Mouse (Mus musculus) liver, adult 2 months (tissue): Measurements from ENCODE around the gene Gm49373. TPM values are rescaled to one million over a fixed set of nuclear protein-coding genes. Genes with fewer than 3 reads are reported as not detected.
A peak's percentile ranks its signal among the peaks of the same experiment; 100 is the strongest.

Experiments
- DNase-seq: peaks from one replicate; pipeline ENCODE4 v3.0.0-alpha.2; 2011; ENCODE audit warnings: low read depth, low spot score; ENCODE audit errors: extremely low read depth
- H3K27ac ChIP-seq: fragments of 200-500 bp; replicated peaks from 2 replicates; pipeline ENCODE4 v1.5.1; 2012; ENCODE audit warnings: low read depth, mild to moderate bottlenecking, control low read depth, inconsistent platforms, low read length; ENCODE audit not compliant: insufficient read depth
- H3K27me3 ChIP-seq: fragments of 200-500 bp; 2 replicates; pipeline ENCODE4 v1.6.1; 2012; ENCODE audit warnings: mild to moderate bottlenecking, moderate library complexity, low read length, inconsistent platforms; ENCODE audit not compliant: control insufficient read depth, insufficient read depth
- H3K36me3 ChIP-seq: fragments of 200-500 bp; 2 replicates; pipeline ENCODE4 v1.6.1; 2012; ENCODE audit warnings: low read length, inconsistent platforms; ENCODE audit not compliant: control insufficient read depth, insufficient read depth
- H3K4me1 ChIP-seq: fragments of 200-500 bp; 2 replicates; pipeline ENCODE4 v1.6.1; 2011; ENCODE audit warnings: low read length; ENCODE audit not compliant: control insufficient read depth, insufficient read depth
- H3K4me3 ChIP-seq: fragments of 200-500 bp; 2 replicates; pipeline ENCODE4 v1.5.1; 2011; ENCODE audit warnings: low read depth, mild to moderate bottlenecking, control low read depth, low read length, moderate library complexity; ENCODE audit not compliant: insufficient read depth
- H3K79me2 ChIP-seq: fragments of 200-500 bp; 2 replicates; pipeline ENCODE4 v1.6.1; 2012; ENCODE audit warnings: inconsistent platforms, mild to moderate bottlenecking, low read length, moderate library complexity; ENCODE audit not compliant: control insufficient read depth, insufficient read depth
- H3K9ac ChIP-seq: fragments of 200-500 bp; 2 replicates; pipeline ENCODE4 v1.6.1; 2012; ENCODE audit warnings: low read depth, mild to moderate bottlenecking, control low read depth, inconsistent platforms, low read length
- CTCF ChIP-seq: fragments of 200-500 bp; IDR thresholded peaks from 2 replicates; pipeline ENCODE4 v1.5.1; 2011; ENCODE audit warnings: low read depth, low read length, control low read depth
- POLR2A ChIP-seq: fragments of 200-500 bp; IDR thresholded peaks from 2 replicates; pipeline ENCODE4 v1.6.1; 2011; ENCODE audit warnings: low read length, control low read depth; ENCODE audit not compliant: insufficient read depth; ENCODE audit errors: extremely low read depth
- WGBS: fragments of 180-500 bp; shearing (Covaris S2); methylation state at CpG from one replicate; pipeline ENCODE4 v1.1.7; 2018; 5-methylcytosine and 5-hydroxymethylcytosine counted together
- polyA plus RNA-seq: library from polyadenylated mRNA; depleted of rRNA; stranded (reverse); fragments of >200 nt; gene quantifications from 2 replicates; pipeline ENCODE4 v1.2.3, GENCODE M21; 2012; rRNA removed
- total RNA-seq: library from RNA; depleted of rRNA; stranded (reverse); fragments of >200 nt; gene quantifications from 2 replicates; pipeline ENCODE4 v1.2.3, GENCODE M21; 2014; rRNA removed

The Gm49373 gene
- total and polyA plus RNA-seq, 2 experiments, result 0.10 to 0.46 TPM

- Histone ChIP-seq H3K4me1 (peaks cover 6% of the 10 kb centered on the region; the same call in 1 of the 2 replicates), H3K27ac (peak within 1 kb of the TSS; percentile 80), H3K79me2 (peaks cover 4% of the 10 kb centered on the region; the same call in 1 of the 2 replicates)
These were observed 57.2 kb downstream of the Gm49373 start, which contains the start of gene Icam1 for GRCm38 (mm10) chr9:21015571-21016130. Gene Icam1, plus strand, starts transcription at chr9:21015985.

GRCm38 (mm10) chr9:21014691-21015570 is 58.0 kb downstream of the Gm49373 start:
- Histone ChIP-seq H3K4me3 (peak overlapping the region; percentile 76), H3K27me3 (no peaks in the 10 kb centered on the region), H3K36me3 (no peaks in the 10 kb centered on the region), H3K9ac (peak overlapping the region; percentile 66), H3K27ac (peak overlapping the region; percentile 80), H3K79me2 (peaks cover 4% of the 10 kb centered on the region; the same call in 1 of the 2 replicates), H3K4me1 (peaks cover 6% of the 10 kb centered on the region; the same call in 1 of the 2 replicates)
- DNase-seq, result peak; percentile 64
- TF ChIP-seq POLR2A (no peak), CTCF (no peak)
- WGBS, result 22% methylated on average over 29 of the region's 29 CpGs

More at GRCm38 (mm10) chr9:21015571-21016130, 57.2 kb downstream of the Gm49373 start, which contains the start of gene Icam1:
- H3K36me3 ChIP-seq, result peaks cover 5% of the 10 kb centered on the region; the same call in 1 of the 2 replicates
- H3K4me3 ChIP-seq, result peak within 1 kb of the TSS; percentile 76
- TF ChIP-seq POLR2A, result peak; percentile 95
- TF ChIP-seq CTCF, result no peak
- peak within 1 kb of the TSS; percentile 66 for H3K9ac ChIP-seq
- H3K27me3 ChIP-seq, result no peaks in the 10 kb centered on the region
- DNase-seq, result peak; percentile 69
- 1% methylated on average over 30 of the region's 30 CpGs for WGBS

Other genes with a start within 250 kb of the Gm49373 start
- 14.8 and 17.1 TPM in 2 replicates for gene A230050P20Rik, start 204.5 kb downstream of the Gm49373 start, total RNA-seq
- gene A230050P20Rik, start 204.5 kb downstream of the Gm49373 start, polyA plus RNA-seq, result 112 and 186 TPM in 2 replicates
- 17.6 and 27.9 TPM in 2 replicates for gene Angptl6, start 193.4 kb downstream of the Gm49373 start, total RNA-seq
- gene Angptl6, start 193.4 kb downstream of the Gm49373 start, polyA plus RNA-seq, result 44.1 and 47.4 TPM in 2 replicates
- gene Ppan, start 184.9 kb downstream of the Gm49373 start, total RNA-seq, result 6.5 and 12.5 TPM in 2 replicates
- 32.6 and 69.6 TPM in 2 replicates for gene Ppan, start 184.9 kb downstream of the Gm49373 start, polyA plus RNA-seq
- gene Eif3g, start 174.5 kb downstream of the Gm49373 start, total RNA-seq, result 51.7 and 60.4 TPM in 2 replicates
- 91.8 and 98.3 TPM in 2 replicates for gene Eif3g, start 174.5 kb downstream of the Gm49373 start, polyA plus RNA-seq
- gene Dnmt1, start 113.2 kb downstream of the Gm49373 start, total RNA-seq, result 5.3 and 6.6 TPM in 2 replicates
- gene Dnmt1, start 113.2 kb downstream of the Gm49373 start, polyA plus RNA-seq, result 4.4 and 5.5 TPM in 2 replicates
- gene S1pr2, start 96.3 kb downstream of the Gm49373 start, total RNA-seq, result 1.2 and 2.1 TPM in 2 replicates
- gene S1pr2, start 96.3 kb downstream of the Gm49373 start, polyA plus RNA-seq, result 2.9 and 3.9 TPM in 2 replicates
- 16.0 and 21.9 TPM in 2 replicates for gene Mrpl4, start 70.4 kb downstream of the Gm49373 start, total RNA-seq
- gene Mrpl4, start 70.4 kb downstream of the Gm49373 start, polyA plus RNA-seq, result 72.4 and 79.8 TPM in 2 replicates
- gene Icam1, start 57.1 kb downstream of the Gm49373 start, total RNA-seq, result 8.6 and 9.6 TPM in 2 replicates
- gene Icam1, start 57.1 kb downstream of the Gm49373 start, polyA plus RNA-seq, result 5.8 and 11.6 TPM in 2 replicates
- gene Icam4, start 43.7 kb downstream of the Gm49373 start, total RNA-seq, result 0.28 TPM in 1 of 2 replicates, not detected in the other
- gene Icam4, start 43.7 kb downstream of the Gm49373 start, polyA plus RNA-seq, result 0.62 and 0.81 TPM in 2 replicates
- 0.07 TPM in 1 of 2 replicates, not detected in the other for gene Icam5, start 41.0 kb downstream of the Gm49373 start, total RNA-seq
- 0.02 and 0.09 TPM in 2 replicates for gene Icam5, start 41.0 kb downstream of the Gm49373 start, polyA plus RNA-seq
- gene Zglp1, start 6.0 kb downstream of the Gm49373 start, total RNA-seq, result not detected in 2 replicates
- 0.39 TPM in 1 of 2 replicates, not detected in the other for gene Zglp1, start 6.0 kb downstream of the Gm49373 start, polyA plus RNA-seq
- gene Fdx1l, start 518 bp upstream of the Gm49373 start, total RNA-seq, result 30.6 and 31.1 TPM in 2 replicates
- 45.3 and 50.3 TPM in 2 replicates for gene Fdx1l, start 518 bp upstream of the Gm49373 start, polyA plus RNA-seq
- 2.0 and 2.5 TPM in 2 replicates for gene Gm38431, start 18.9 kb upstream of the Gm49373 start, total RNA-seq
- gene Gm38431, start 18.9 kb upstream of the Gm49373 start, polyA plus RNA-seq, result 3.4 and 5.8 TPM in 2 replicates
- 1.8 and 5.3 TPM in 2 replicates for gene Raver1, start 18.9 kb upstream of the Gm49373 start, total RNA-seq
- 19.6 and 22.1 TPM in 2 replicates for gene Raver1, start 18.9 kb upstream of the Gm49373 start, polyA plus RNA-seq
- 9.3 and 16.4 TPM in 2 replicates for gene Tyk2, start 58.1 kb upstream of the Gm49373 start, total RNA-seq
- gene Tyk2, start 58.1 kb upstream of the Gm49373 start, polyA plus RNA-seq, result 18.2 and 21.0 TPM in 2 replicates
- gene Cdc37, start 76.9 kb upstream of the Gm49373 start, total RNA-seq, result 27.4 and 36.0 TPM in 2 replicates
- gene Cdc37, start 76.9 kb upstream of the Gm49373 start, polyA plus RNA-seq, result 41.2 and 41.8 TPM in 2 replicates
- gene Pde4a, start 92.6 kb upstream of the Gm49373 start, total RNA-seq, result 1.0 and 1.5 TPM in 2 replicates
- gene Pde4a, start 92.6 kb upstream of the Gm49373 start, polyA plus RNA-seq, result 1.9 and 3.5 TPM in 2 replicates
- 29.5 and 37.3 TPM in 2 replicates for gene Keap1, start 166.3 kb upstream of the Gm49373 start, total RNA-seq
- gene Keap1, start 166.3 kb upstream of the Gm49373 start, polyA plus RNA-seq, result 69.1 and 76.4 TPM in 2 replicates
- 3.3 and 4.1 TPM in 2 replicates for gene S1pr5, start 175.3 kb upstream of the Gm49373 start, total RNA-seq
- gene S1pr5, start 175.3 kb upstream of the Gm49373 start, polyA plus RNA-seq, result 5.3 and 9.9 TPM in 2 replicates
- gene Atg4d, start 192.2 kb upstream of the Gm49373 start, total RNA-seq, result 22.3 and 27.3 TPM in 2 replicates
- 42.2 and 45.8 TPM in 2 replicates for gene Atg4d, start 192.2 kb upstream of the Gm49373 start, polyA plus RNA-seq
- gene Kri1, start 214.9 kb upstream of the Gm49373 start, total RNA-seq, result 5.0 and 6.5 TPM in 2 replicates
- 6.3 and 9.7 TPM in 2 replicates for gene Kri1, start 214.9 kb upstream of the Gm49373 start, polyA plus RNA-seq
- 3.0 and 3.9 TPM in 2 replicates for gene Cdkn2d, start 218.3 kb upstream of the Gm49373 start, total RNA-seq
- 5.1 and 5.2 TPM in 2 replicates for gene Cdkn2d, start 218.3 kb upstream of the Gm49373 start, polyA plus RNA-seq
- 0.07 and 0.55 TPM in 2 replicates for gene Ap1m2, start 239.2 kb upstream of the Gm49373 start, total RNA-seq
- 0.06 and 0.28 TPM in 2 replicates for gene Ap1m2, start 239.2 kb upstream of the Gm49373 start, polyA plus RNA-seq
- 3.8 and 4.9 TPM in 2 replicates for gene Slc44a2, start 247.6 kb upstream of the Gm49373 start, total RNA-seq
- 3.9 and 5.8 TPM in 2 replicates for gene Slc44a2, start 247.6 kb upstream of the Gm49373 start, polyA plus RNA-seq